Mouse (Mus musculus): ENCODE data around the gene Rfng.
"Not testable (repeated sequence)": the region's sequence is repeated elsewhere in the genome, so short reads cannot be mapped to it uniquely, and the experiment has no call there.

Gene Rfng

GRCm38 (mm10) chr11:120812068-120812467 is 28.1 kb upstream of the Rfng start:
- no peak for DNase-seq (ENCODE audit: low read depth, low spot score)

DNA sequence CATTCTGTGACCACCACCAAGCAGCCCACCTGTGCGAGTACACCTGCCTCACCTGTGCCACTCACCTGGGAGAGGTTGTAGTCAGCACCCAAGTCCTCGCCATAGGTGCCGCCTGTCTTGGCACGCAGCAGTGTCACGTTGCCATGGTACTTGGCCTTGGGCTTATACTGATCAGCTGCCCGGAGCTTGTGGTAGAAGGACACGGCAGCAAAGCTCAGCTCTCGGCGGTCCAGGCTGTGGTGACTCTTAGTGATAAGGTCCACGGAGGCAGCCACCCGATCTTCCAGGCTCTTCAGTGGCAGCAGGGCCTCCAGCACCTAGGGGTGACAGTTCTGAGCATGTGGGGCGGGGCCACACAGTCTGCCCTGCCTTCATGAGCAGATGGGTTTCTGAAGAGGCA is 24.0 kb upstream of the Rfng start:
- DNase-seq (ENCODE audit: low read depth, low spot score) = no peak

GRCm38 (mm10) chr11:120805375-120806298 is 21.6 kb upstream of the Rfng start:
- no peak for DNase-seq (ENCODE audit: low read depth, low spot score)

GRCm38 (mm10) chr11:120804769-120805168 is 20.8 kb upstream of the Rfng start:
- DNase-seq (ENCODE audit: low read depth, low spot score) = no peak

GRCm38 (mm10) chr11:120804274-120804673 is 20.3 kb upstream of the Rfng start:
- no peak for DNase-seq (ENCODE audit: low read depth, low spot score)

- peak; percentile 38 for DNase-seq (ENCODE audit: low read depth, low spot score)
Observed at GRCm38 (mm10) chr11:120800061-120800904, 16.3 kb upstream of the Rfng start.

- no peak for DNase-seq (ENCODE audit: low read depth, low spot score)
Observed at GRCm38 (mm10) chr11:120799316-120799890, 15.4 kb upstream of the Rfng start.

DNA sequence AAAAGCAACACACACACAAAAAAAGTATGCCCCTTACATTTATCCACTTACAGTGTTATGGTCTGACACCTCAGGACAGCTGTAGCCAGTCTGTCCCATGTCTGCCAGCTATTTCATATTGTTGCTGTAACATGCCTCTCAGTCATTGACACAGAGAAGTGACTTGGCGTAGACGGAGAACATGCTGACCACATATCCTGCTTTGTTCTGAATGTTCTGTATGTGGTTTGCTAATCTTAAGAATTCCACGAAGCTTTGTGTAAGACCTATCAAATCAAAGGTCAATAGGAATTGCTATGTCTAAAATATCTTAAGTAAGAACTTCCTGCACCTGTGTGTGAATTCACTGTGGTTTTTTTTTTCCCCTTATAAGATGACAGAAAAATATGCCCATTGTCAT is 14.2 kb upstream of the Rfng start:
- DNase-seq (ENCODE audit: low read depth, low spot score) = no peak

- DNase-seq (ENCODE audit: low read depth, low spot score) = no peak
Observed at GRCm38 (mm10) chr11:120796614-120796946, 12.6 kb upstream of the Rfng start.

DNA sequence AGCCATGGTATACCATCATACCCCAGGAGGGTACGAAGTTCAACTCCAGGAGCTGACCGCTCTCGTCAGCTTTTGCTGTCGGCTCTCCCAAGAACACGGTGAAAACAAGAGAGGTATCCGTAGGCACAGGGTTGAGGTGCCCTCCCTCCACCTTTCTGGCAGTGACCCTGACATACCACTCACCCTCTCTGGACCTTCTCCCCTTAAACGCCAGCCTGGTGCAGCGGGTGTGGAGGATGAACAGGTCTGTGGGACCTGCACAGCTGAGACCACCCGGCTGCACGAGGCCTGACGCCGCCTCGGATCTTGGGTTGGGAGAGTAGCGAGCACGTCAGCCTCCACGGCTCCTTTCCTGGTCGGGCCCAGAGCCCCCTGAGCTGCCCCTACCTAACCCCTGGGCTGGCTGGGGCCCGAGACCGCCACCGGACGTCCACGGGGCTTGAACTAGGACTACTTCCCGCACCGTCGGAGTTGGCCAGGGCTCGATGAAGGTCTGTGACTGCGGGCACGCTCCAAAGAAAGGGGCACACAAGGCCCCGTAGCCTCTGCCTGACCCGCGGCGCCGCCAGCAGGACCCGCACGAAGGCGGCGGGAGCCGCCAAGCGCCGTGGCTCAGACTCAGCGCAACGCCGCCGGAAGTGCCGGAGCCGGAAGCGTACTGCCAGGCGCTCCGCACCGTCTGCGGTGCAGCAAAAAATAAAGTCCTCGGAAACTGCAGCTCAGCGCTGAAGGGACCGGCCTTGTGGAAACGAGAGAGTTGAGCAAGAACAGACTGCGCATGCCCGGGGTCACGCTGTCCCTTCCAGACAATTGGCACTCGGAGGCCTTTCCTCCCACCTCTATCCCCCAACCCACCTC is 12.0 kb upstream of the Rfng start, which contains the start of gene Dus1l:
Gene Dus1l, minus strand, starts transcription at position 648 of the 858 bp plus-strand sequence.
- DNase-seq (ENCODE audit: low read depth, low spot score) = peak; percentile 95

GRCm38 (mm10) chr11:120792652-120793051 is 8.6 kb upstream of the Rfng start:
- no peak for DNase-seq (ENCODE audit: low read depth, low spot score)

DNA sequence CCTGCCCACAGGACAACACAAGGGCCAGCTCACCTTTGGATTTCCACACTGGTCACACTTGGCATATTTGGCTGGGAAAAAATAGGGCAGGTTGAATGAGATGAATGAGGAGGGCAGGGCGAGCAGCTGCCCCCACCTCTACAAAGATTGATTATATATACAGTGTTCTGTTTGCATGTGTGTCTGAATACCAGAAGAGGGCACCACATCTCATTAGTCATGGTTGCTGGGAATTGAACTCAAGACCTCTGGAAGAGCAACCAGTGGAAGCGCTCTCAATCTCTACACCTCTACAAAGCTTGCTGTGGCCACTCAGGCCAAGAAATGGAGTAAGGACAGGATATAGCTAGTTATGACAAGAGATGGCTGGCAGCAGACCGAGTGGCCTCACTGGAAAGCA is 5.8 kb upstream of the Rfng start:
- DNase-seq (ENCODE audit: low read depth, low spot score) = no peak

DNA sequence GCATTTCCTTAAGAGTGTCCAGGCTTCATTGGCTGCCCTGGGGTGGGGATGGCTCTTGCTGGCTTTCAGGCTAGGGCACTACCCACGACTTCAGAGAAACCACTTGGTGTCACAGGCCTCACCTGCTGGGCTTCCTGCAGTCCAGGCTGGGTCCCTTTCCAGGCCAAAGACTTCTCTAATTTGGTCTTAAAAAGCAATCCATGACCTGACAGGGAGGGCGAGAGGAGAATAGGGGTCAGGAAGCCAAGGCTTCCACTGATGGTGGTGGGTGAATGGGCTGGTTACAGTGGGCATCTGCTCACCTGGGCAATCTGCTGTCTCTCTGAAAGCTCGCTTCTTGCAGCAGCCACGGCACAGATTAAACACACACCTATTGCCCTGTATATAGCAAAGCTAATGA is 5.3 kb upstream of the Rfng start:
- no peak for DNase-seq (ENCODE audit: low read depth, low spot score)

DNA sequence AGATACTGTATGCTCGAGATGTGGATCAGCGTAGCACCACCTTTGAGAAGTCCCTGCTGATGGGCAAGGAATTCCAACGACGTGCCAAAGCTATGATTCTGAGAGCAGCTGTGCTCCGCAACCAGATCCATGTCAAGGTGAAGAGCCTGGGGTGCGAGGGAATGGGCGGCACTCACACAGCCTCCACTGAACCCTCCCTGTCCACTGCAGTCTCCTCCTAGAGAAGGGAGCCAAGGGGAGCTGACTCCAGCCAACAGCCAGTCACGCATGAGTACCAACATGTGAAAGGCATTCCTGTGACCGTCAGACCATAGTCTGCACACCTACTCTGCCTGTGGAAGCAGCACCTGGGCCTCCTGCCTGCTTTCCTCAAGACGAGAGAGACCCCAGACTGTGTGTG is 4.5 kb upstream of the Rfng start:
- DNase-seq (ENCODE audit: low read depth, low spot score) = not testable (repeated sequence)

- no peak for DNase-seq (ENCODE audit: low read depth, low spot score)
Observed at GRCm38 (mm10) chr11:120785145-120785544, 1.1 kb upstream of the Rfng start.

- no peak for DNase-seq (ENCODE audit: low read depth, low spot score)
Observed at GRCm38 (mm10) chr11:120783426-120784063, 462 bp downstream of the Rfng start.

GRCm38 (mm10) chr11:120781361-120781760 is 2.6 kb downstream of the Rfng start:
- DNase-seq (ENCODE audit: low read depth, low spot score) = not testable (repeated sequence)

DNA sequence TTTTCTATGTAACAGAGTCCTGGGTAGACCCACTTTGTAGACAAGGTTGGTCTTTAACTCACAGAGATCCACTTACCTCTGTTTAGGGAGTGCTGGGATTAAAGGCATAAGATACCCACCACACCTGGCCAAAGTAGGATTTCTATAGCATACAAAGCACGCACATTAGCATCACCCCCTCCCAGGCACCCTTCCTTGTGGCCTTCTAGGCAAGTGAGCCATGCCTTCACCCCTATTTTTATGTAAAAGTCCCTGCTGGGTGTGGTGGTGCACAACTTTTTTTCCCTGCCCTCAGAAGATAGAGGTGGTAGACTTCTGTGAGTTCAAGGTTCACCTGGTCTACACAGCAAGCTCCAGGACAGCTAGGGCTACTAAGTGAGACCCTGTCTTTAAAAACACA is 4.1 kb downstream of the Rfng start:
- DNase-seq (ENCODE audit: low read depth, low spot score) = no peak

- DNase-seq (ENCODE audit: low read depth, low spot score) = no peak
Observed at GRCm38 (mm10) chr11:120777123-120777522, 6.9 kb downstream of the Rfng start.

- DNase-seq (ENCODE audit: low read depth, low spot score) = peak; percentile 76
Observed at GRCm38 (mm10) chr11:120775774-120776469, 8.1 kb downstream of the Rfng start.

All from telencephalon, adult 2 months (tissue).